Mouse (Mus musculus) right cerebral cortex, postnatal 14 days (tissue): ENCODE measurements around the gene Tmx2.

ENCODE experiments used
- DNase-seq: peaks from one replicate; pipeline ENCODE4 v3.0.0; 2022

The Tmx2 gene

GRCm38 (mm10) chr2:84636231-84636741, 42.7 kb downstream of the Tmx2 start:
- DNase-seq, result no peak

- peak; percentile 55 for DNase-seq
Observed at GRCm38 (mm10) chr2:84635611-84636010, 43.3 kb downstream of the Tmx2 start.

GRCm38 (mm10) chr2:84634934-84635482, 43.9 kb downstream of the Tmx2 start:
- DNase-seq, result no peak

- DNase-seq, result no peak
Observed at GRCm38 (mm10) chr2:84634006-84634405, 44.9 kb downstream of the Tmx2 start.

- DNase-seq, result no peak
Observed at GRCm38 (mm10) chr2:84632999-84633398, 45.9 kb downstream of the Tmx2 start.

- DNase-seq, result no peak
Observed at GRCm38 (mm10) chr2:84632001-84632400, 46.9 kb downstream of the Tmx2 start.

GRCm38 (mm10) chr2:84627036-84627435, 51.9 kb downstream of the Tmx2 start:
- no peak for DNase-seq

- no peak for DNase-seq
Observed at GRCm38 (mm10) chr2:84626366-84626975, 52.5 kb downstream of the Tmx2 start.

GRCm38 (mm10) chr2:84624201-84624600, 54.7 kb downstream of the Tmx2 start:
- no peak for DNase-seq

- no peak for DNase-seq
Observed at GRCm38 (mm10) chr2:84623428-84624119, 55.4 kb downstream of the Tmx2 start.

- DNase-seq, result no peak
Observed at GRCm38 (mm10) chr2:84622668-84623067, 56.3 kb downstream of the Tmx2 start.
